Comparison of ENCODE assay signal across 8 mouse cellular contexts in genomic region chr19:4625179-4625828, GRCm38 (mm10). TPM values are rescaled to one million over a fixed set of nuclear protein-coding genes. Genes with fewer than 3 reads are reported as not detected.
DNase-seq lines count a peak whose midpoint lies in the region; ATAC-seq and TF ChIP-seq lines count a peak whose summit lies in the region.

Rce1 (minus strand) TSS chr19:4625641.

- H3K79me2 ChIP-seq in myocyte (ENCODE audit: control insufficient read depth, insufficient read depth), result peaks cover 11% of the 10 kb centered on the region

- peak within 1 kb of the TSS; percentile 81 for H3K4me2 ChIP-seq in heart, embryonic 12.5 days
- H3K4me2 ChIP-seq in kidney, postnatal 0 days (ENCODE audit: low read length), result peak within 1 kb of the TSS; percentile 87
- H3K4me2 ChIP-seq in liver, embryonic 11.5 days, result peak within 1 kb of the TSS; percentile 94
- peak within 1 kb of the TSS; percentile 97 for H3K4me2 ChIP-seq in myocyte (ENCODE audit: low read depth)

- no peak for TF ChIP-seq CTCF in kidney, postnatal 0 days (IDR thresholded peaks at IDR 0.05; ENCODE audit: low read depth)

- ATAC-seq in heart, embryonic 12.5 days (ENCODE audit: insufficient number of reproducible peaks, low FRiP score), result peak; percentile 92
- peak; percentile 81 for ATAC-seq in kidney, postnatal 0 days (replicated peaks; ENCODE audit: low FRiP score, low read depth)
- ATAC-seq in liver, embryonic 11.5 days (replicated peaks; ENCODE audit: low FRiP score), result peak; percentile 92

- H3K4me3 ChIP-seq in erythroblast, embryonic 14.5 days (replicated peaks), result peak within 1 kb of the TSS; percentile 87
- H3K4me3 ChIP-seq in heart, embryonic 12.5 days, result peak within 1 kb of the TSS; percentile 86
- H3K4me3 ChIP-seq in kidney, postnatal 0 days (replicated peaks; ENCODE audit: low read depth, low read length), result peak within 1 kb of the TSS; percentile 84
- peak within 1 kb of the TSS; percentile 81 for H3K4me3 ChIP-seq in liver, embryonic 11.5 days (ENCODE audit: low read depth, low read length)
- H3K4me3 ChIP-seq in myocyte, result peak within 1 kb of the TSS; percentile 74

- peak within 1 kb of the TSS; percentile 68 for H3K27ac ChIP-seq in heart, embryonic 12.5 days (ENCODE audit: poor library complexity, severe bottlenecking)
- peak within 1 kb of the TSS; percentile 89 for H3K27ac ChIP-seq in kidney, postnatal 0 days
- H3K27ac ChIP-seq in liver, embryonic 11.5 days (ENCODE audit: low read depth, low read length), result peak within 1 kb of the TSS; percentile 87

- peak within 1 kb of the TSS; percentile 96 for H3K9ac ChIP-seq in heart, embryonic 12.5 days
- H3K9ac ChIP-seq in kidney, postnatal 0 days (ENCODE audit: low read depth, low read length), result peak within 1 kb of the TSS; percentile 90
- H3K9ac ChIP-seq in liver, embryonic 11.5 days (ENCODE audit: low read depth, low read length), result peak within 1 kb of the TSS; percentile 96

- DNase-seq in CD4-positive, CD25-positive, alpha-beta regulatory T cell, adult 2 months (ENCODE audit: low read depth, low spot score), result peak; percentile 96
- peak; percentile 83 for DNase-seq in brain, embryonic 18.5 days (ENCODE audit: low read depth, low spot score)
- DNase-seq in kidney, postnatal 0 days (ENCODE audit: low spot score), result peak; percentile 94
- peak; percentile 95 for DNase-seq in liver, embryonic 11.5 days (ENCODE audit: low spot score)
- peak; percentile 87 to 95 for DNase-seq in spleen, postnatal 4 days (ENCODE audit: low spot score in 2 of 2)

- peak; percentile 90 for TF ChIP-seq POLR2A in myocyte (IDR thresholded peaks at IDR 0.05; ENCODE audit: insufficient read length, low read depth)

- no peaks in the 10 kb centered on the region for H3K27me3 ChIP-seq in erythroblast, embryonic 14.5 days (ENCODE audit: control insufficient read depth)
- H3K27me3 ChIP-seq in heart, embryonic 12.5 days (replicated peaks), result no peaks in the 10 kb centered on the region
- no peaks in the 10 kb centered on the region for H3K27me3 ChIP-seq in kidney, postnatal 0 days (ENCODE audit: insufficient read depth, low read length)
- H3K27me3 ChIP-seq in liver, embryonic 11.5 days (replicated peaks; ENCODE audit: control insufficient read depth, insufficient read depth, low read length), result no peaks in the 10 kb centered on the region
- H3K27me3 ChIP-seq in myocyte (ENCODE audit: control insufficient read depth, insufficient read depth, insufficient read length), result no peaks in the 10 kb centered on the region

- no peaks in the 10 kb centered on the region for H3K9me3 ChIP-seq in erythroblast, embryonic 14.5 days (ENCODE audit: control insufficient read depth, low read length)
- no peaks in the 10 kb centered on the region for H3K9me3 ChIP-seq in heart, embryonic 12.5 days (replicated peaks)
- no peaks in the 10 kb centered on the region for H3K9me3 ChIP-seq in kidney, postnatal 0 days (replicated peaks; ENCODE audit: low read length)
- no peaks in the 10 kb centered on the region for H3K9me3 ChIP-seq in liver, embryonic 11.5 days (ENCODE audit: control insufficient read depth, low read length)

- peak within 1 kb of the TSS; percentile 52 for H3ac ChIP-seq in myocyte (ENCODE audit: control insufficient read depth, insufficient read length)

- H3K36me3 ChIP-seq in erythroblast, embryonic 14.5 days (ENCODE audit: control insufficient read depth), result peaks cover 41% of the 10 kb centered on the region
- H3K36me3 ChIP-seq in heart, embryonic 12.5 days, result peaks cover 40% of the 10 kb centered on the region
- peaks cover 29% of the 10 kb centered on the region for H3K36me3 ChIP-seq in kidney, postnatal 0 days (ENCODE audit: insufficient read depth, low read length)
- peaks cover 14% of the 10 kb centered on the region; the same call in 1 of the 2 replicates for H3K36me3 ChIP-seq in liver, embryonic 11.5 days (ENCODE audit: control insufficient read depth, insufficient read depth, low read length)
- no peaks in the 10 kb centered on the region for H3K36me3 ChIP-seq in myocyte (ENCODE audit: control insufficient read depth, insufficient read depth)

- WGBS in heart, embryonic 12.5 days, result under 1% methylated on average over 63 of the region's 64 CpGs
- WGBS in kidney, postnatal 0 days, result under 1% methylated on average over 64 of the region's 64 CpGs
- under 1% methylated on average over 60 of the region's 64 CpGs for WGBS in liver, embryonic 11.5 days

- peaks cover 36% of the 10 kb centered on the region for H3K4me1 ChIP-seq in erythroblast, embryonic 14.5 days (ENCODE audit: control insufficient read depth)
- peaks cover 22% of the 10 kb centered on the region for H3K4me1 ChIP-seq in heart, embryonic 12.5 days (replicated peaks)
- peaks cover 11% of the 10 kb centered on the region; the same call in 1 of the 2 replicates for H3K4me1 ChIP-seq in kidney, postnatal 0 days (replicated peaks; ENCODE audit: insufficient read depth, low read length)
- H3K4me1 ChIP-seq in liver, embryonic 11.5 days (replicated peaks; ENCODE audit: control insufficient read depth, insufficient read depth, low read length), result peaks cover 17% of the 10 kb centered on the region

TF ChIP-seq in myocyte, 11 proteins besides CTCF, POLR2A, EP300 and RAD21:
- TF ChIP-seq SRF (IDR thresholded peaks at IDR 0.05; ENCODE audit: control insufficient read depth, insufficient read length, low read depth), result peak; percentile 75
- TF ChIP-seq MYOG (IDR thresholded peaks at IDR 0.05; ENCODE audit: control insufficient read depth in 1 of 3, insufficient read depth in 1 of 3, insufficient read length in 2 of 3, low read depth in 2 of 3), result no peak
- peak; percentile 84 for TF ChIP-seq POLR2AphosphoS2 (IDR thresholded peaks at IDR 0.05; ENCODE audit: insufficient read length, low read depth)

RNA-seq across cellular contexts. Expression of gene Rce1, which starts in this region (rescaled TPM):
- 2.8 and 4.5 TPM in 2 replicates for polyA plus RNA-seq in erythroblast, embryonic 14.5 days (2012)
- polyA plus RNA-seq in heart, embryonic 12.5 days (2016; fragmentation: Nextera tagmentation; extraction: Ambion mirVana), result 36.5 and 38.3 TPM in 2 replicates
- polyA plus RNA-seq in kidney, postnatal 0 days (2015; fragmentation: Nextera tagmentation; extraction: Ambion mirVana), result 65.1 and 66.9 TPM in 2 replicates
- polyA plus RNA-seq in liver, embryonic 11.5 days (2014; fragmentation: Nextera tagmentation; extraction: Ambion mirVana), result 52.5 and 52.9 TPM in 2 replicates
- 43.8 TPM for polyA plus RNA-seq in myocyte (2012; fragmentation: generic; extraction: Trizol)

Comparison
In these comparisons a context has a peak if more than half of its experiments do, and no peak if none do; other contexts are left out.
1. Peak in every context shown above with its lines: DNase-seq, ATAC-seq, H3K4me3 ChIP-seq and H3K27ac ChIP-seq.